Mouse (Mus musculus) bone marrow, adult 2 months (tissue): ENCODE measurements around the gene 2310022A10Rik. TPM values are rescaled to one million over a fixed set of nuclear protein-coding genes. Genes with fewer than 3 reads are reported as not detected.

Experiments
- H3K27ac ChIP-seq: fragments of 200-500 bp; 2 replicates; pipeline ENCODE4 v1.5.1; 2012; ENCODE audit warnings: low read depth, mild to moderate bottlenecking, control low read depth, inconsistent platforms, low read length; ENCODE audit not compliant: control insufficient read depth, poor library complexity, insufficient read depth
- H3K4me1 ChIP-seq: fragments of 200-500 bp; 2 replicates; pipeline ENCODE4 v1.6.1; 2011; ENCODE audit warnings: low read length; ENCODE audit not compliant: control insufficient read depth, insufficient read depth
- H3K4me3 ChIP-seq: fragments of 200-500 bp; replicated peaks from 2 replicates; pipeline ENCODE3; 2011; ENCODE audit warnings: mild to moderate bottlenecking, low read depth, low read length, control low read depth; ENCODE audit not compliant: control insufficient read depth
- CTCF ChIP-seq: fragments of 200-500 bp; IDR thresholded peaks from 2 replicates; pipeline ENCODE4 v1.5.1; 2011; ENCODE audit warnings: low read length, control low read depth; ENCODE audit not compliant: control insufficient read depth, insufficient read depth
- POLR2A ChIP-seq: fragments of 200-500 bp; IDR thresholded peaks from 2 replicates; pipeline ENCODE4 v1.6.1; 2011; ENCODE audit warnings: low read depth, mild to moderate bottlenecking, control low read depth, low read length, borderline replicate concordance; ENCODE audit not compliant: control insufficient read depth
- WGBS: fragments of 180-500 bp; shearing (Covaris S2); methylation state at CpG from one replicate; pipeline ENCODE4 v1.1.7; 2018; 5-methylcytosine and 5-hydroxymethylcytosine counted together
- polyA plus RNA-seq: library from polyadenylated mRNA; stranded (reverse); fragments of >200 nt; gene quantifications from 2 replicates; pipeline ENCODE4 v1.2.4, GENCODE M21; 2011; ENCODE audit warnings: low replicate concordance; ENCODE audit not compliant: missing spikeins, insufficient read depth, insufficient read length

The 2310022A10Rik gene
- polyA plus RNA-seq = 8.1 and 19.0 TPM in 2 replicates

DNA sequence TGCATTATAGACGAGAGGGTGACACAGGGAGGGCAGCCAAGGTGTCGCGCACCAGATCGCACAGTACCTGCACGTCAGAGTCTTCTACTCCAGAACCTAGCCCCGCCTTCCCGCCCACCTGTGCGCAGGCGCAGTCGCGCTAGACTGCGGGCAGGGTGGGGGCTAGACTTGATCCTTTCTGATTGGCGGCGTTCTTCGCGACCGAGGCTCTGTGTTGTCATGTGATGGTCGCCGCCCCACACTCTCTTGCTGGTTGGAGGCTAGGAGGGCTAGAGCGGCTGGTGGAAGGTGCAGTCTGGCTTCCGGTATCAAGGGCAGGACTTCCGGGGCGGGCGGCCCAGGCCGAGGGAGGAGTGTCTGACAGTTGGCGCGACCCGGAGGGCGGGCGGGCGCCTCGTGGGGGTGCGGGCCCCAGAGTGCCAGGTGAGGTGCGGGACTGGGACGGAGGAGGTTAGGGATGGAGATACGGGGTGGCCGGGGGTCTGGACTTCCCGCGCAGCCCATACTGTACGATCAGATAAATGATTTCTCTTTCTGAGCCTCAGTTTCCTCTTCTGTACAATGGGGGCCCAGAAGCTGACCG is at the start of gene 2310022A10Rik, which contains the start of gene Pld3:
2310022A10Rik (plus strand) TSS at position 303 of the 583 bp plus-strand sequence.
Pld3 (minus strand) TSS at position 288 of the 583 bp plus-strand sequence.
- no peaks in the 10 kb centered on the region for H3K4me1 ChIP-seq
- peak within 1 kb of the TSS; percentile 9 for H3K27ac ChIP-seq
- peak within 1 kb of the TSS; percentile 79 for H3K4me3 ChIP-seq
- TF ChIP-seq CTCF = no peak
- TF ChIP-seq POLR2A = peak; percentile 51; the same call in 1 of the 2 replicates
- WGBS = under 1% methylated on average over 41 of the region's 41 CpGs

DNA sequence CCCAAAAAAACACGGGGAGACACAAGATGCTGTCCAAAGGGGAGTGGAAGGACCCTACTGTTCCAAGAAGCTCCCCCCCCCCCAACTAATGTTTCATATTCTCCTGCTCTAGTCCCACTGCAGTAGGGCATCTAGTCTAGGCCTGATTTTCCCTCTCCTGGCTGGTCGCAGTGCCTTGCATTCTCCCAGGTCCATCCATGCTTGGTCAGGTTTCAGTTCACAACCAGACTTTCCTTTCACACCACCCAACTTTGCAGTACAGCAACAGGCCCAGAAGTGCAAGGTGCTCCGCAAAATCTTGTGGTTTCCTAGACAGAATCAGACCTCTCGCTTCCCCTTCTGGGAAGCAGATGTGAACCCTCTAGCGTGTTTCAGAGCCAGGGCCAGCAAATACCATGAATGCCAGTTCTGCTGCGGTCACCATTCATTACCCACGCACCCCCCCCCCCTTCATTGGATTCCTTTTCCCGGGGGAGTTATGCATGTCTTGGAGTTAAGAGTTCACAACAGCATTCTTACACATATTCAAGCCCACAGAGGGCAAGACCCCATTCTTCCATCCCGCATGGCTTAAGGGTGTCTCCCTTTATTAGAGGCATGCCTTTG is 46.2 kb upstream of the 2310022A10Rik start:
- 14% methylated on average over 9 of the region's 9 CpGs for WGBS
- H3K4me3 ChIP-seq = no peak overlapping the region
- H3K4me1 ChIP-seq = peaks cover 2% of the 10 kb centered on the region; the same call in 1 of the 2 replicates
- H3K27ac ChIP-seq = no peak overlapping the region
- TF ChIP-seq CTCF (no peak), POLR2A (no peak)

- peaks cover 2% of the 10 kb centered on the region; the same call in 1 of the 2 replicates for H3K4me1 ChIP-seq
- TF ChIP-seq POLR2A = peak; percentile 43
- no peak for TF ChIP-seq CTCF
- peak overlapping the region; percentile 63 for H3K4me3 ChIP-seq
- WGBS = under 1% methylated on average over 54 of the region's 54 CpGs
- H3K27ac ChIP-seq = peak overlapping the region; percentile 95
Observed at GRCm38 (mm10) chr7:27507711-27508647, 45.1 kb upstream of the 2310022A10Rik start.

- Histone ChIP-seq H3K4me1 (peaks cover 2% of the 10 kb centered on the region; the same call in 1 of the 2 replicates), H3K4me3 (no peak overlapping the region), H3K27ac (peak overlapping the region; percentile 90)
- 17% methylated on average over 6 of the region's 6 CpGs for WGBS
- TF ChIP-seq CTCF (peak; percentile 81), POLR2A (no peak)
Observed at GRCm38 (mm10) chr7:27508648-27509005, 44.4 kb upstream of the 2310022A10Rik start.

GRCm38 (mm10) chr7:27510809-27511208 is 42.2 kb upstream of the 2310022A10Rik start:
- no peak for TF ChIP-seq CTCF
- no peak for TF ChIP-seq POLR2A
- H3K4me3 ChIP-seq = no peak overlapping the region
- H3K4me1 ChIP-seq = peaks cover 2% of the 10 kb centered on the region; the same call in 1 of the 2 replicates
- H3K27ac ChIP-seq = no peak overlapping the region
- WGBS = 81% methylated on average over 2 of the region's 2 CpGs

DNA sequence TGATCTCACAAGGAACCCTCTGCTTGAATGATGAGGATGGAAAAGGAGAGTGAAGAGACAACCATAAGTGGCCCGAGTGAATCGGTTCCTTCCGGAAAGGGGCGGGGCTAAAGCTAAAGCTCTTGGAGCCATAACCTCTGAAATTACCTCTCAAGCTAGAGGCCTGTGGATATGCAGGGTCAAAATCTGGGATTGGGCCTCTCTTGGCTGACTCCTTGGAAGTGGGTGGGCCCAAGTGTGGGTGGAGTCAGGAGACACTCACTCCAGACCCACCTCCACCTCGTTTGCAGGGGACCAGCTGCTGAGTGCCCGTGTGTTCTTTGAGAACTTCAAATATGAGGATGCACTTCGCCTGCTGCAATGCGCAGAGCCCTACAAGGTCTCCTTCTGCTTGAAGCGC is 38.1 kb upstream of the 2310022A10Rik start:
- WGBS = 83% methylated on average over 9 of the region's 9 CpGs
- TF ChIP-seq POLR2A (no peak), CTCF (no peak)
- Histone ChIP-seq H3K4me1 (no peaks in the 10 kb centered on the region), H3K4me3 (no peak overlapping the region), H3K27ac (no peak overlapping the region)

DNA sequence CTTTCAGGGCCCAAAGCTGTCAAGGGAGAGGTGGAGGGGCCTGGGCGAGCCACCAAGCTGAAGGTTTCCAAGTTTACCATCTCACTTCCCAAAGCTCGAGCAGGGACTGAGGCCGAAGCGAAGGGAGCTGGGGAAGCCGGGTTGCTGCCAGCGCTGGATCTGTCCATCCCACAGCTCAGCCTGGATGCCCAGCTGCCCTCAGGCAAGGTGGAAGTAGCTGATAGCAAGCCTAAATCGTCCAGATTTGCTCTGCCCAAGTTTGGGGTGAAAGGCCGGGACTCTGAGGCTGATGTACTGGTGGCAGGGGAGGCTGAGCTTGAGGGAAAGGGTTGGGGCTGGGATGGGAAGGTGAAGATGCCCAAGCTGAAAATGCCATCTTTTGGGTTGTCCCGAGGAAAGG is 34.7 kb upstream of the 2310022A10Rik start:
- WGBS = 76% methylated on average over 9 of the region's 9 CpGs
- Histone ChIP-seq H3K4me3 (no peak overlapping the region), H3K4me1 (no peaks in the 10 kb centered on the region), H3K27ac (no peak overlapping the region)
- no peak for TF ChIP-seq POLR2A

DNA sequence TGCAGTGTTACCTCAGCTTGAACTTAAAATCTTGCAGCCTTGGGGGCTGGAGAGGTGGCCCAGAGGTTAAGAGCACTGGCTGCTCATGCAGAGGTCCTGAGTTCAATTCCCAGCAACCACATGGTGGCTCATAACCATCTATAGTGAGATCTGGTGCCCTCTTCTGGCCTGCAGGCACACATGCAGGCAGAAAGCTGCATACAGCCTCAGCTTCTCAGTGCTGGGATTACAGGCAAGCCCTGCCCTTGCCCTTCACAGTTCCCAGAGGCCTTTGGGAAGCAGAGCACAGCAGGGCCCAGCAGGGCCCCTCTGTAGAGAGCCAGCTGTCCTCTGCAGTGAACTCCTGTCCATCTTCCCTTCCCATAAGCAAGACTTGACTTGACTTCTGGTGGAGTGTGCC is 32.9 kb upstream of the 2310022A10Rik start:
- H3K4me1 ChIP-seq = no peaks in the 10 kb centered on the region
- H3K4me3 ChIP-seq = no peak overlapping the region
- H3K27ac ChIP-seq = no peak overlapping the region
- TF ChIP-seq CTCF (no peak), POLR2A (no peak)

DNA sequence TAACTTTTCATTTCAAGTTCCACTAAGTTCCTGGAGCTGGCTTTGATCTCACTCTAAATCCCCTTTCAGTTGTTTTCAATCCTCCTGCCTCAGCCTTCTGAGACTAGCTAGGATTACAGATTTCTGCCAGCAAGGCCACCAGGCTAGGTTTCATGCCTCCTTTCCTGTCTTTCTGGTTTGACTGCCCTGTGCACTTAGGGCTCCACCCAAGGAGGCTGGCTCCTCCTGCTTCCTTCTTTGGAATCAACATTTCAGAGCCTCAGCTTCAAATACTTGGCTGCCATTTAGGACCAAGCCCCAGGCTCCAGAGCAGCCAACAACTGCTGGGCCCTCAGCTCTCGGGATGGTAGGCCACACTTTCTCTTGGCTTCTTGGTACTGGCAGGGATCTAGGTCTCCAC is 32.4 kb upstream of the 2310022A10Rik start:
- no peak for TF ChIP-seq POLR2A
- no peak for TF ChIP-seq CTCF
- 76% methylated on average over 1 of the region's 1 CpGs for WGBS
- Histone ChIP-seq H3K27ac (no peak overlapping the region), H3K4me1 (no peaks in the 10 kb centered on the region), H3K4me3 (no peak overlapping the region)
